Mouse (Mus musculus): ENCODE data around the gene Gdpd3.
A peak's percentile ranks its signal among the peaks of the same experiment; 100 is the strongest.
"Not testable (repeated sequence)": the region's sequence is repeated elsewhere in the genome, so short reads cannot be mapped to it uniquely, and the experiment has no call there.

Gene Gdpd3

DNA sequence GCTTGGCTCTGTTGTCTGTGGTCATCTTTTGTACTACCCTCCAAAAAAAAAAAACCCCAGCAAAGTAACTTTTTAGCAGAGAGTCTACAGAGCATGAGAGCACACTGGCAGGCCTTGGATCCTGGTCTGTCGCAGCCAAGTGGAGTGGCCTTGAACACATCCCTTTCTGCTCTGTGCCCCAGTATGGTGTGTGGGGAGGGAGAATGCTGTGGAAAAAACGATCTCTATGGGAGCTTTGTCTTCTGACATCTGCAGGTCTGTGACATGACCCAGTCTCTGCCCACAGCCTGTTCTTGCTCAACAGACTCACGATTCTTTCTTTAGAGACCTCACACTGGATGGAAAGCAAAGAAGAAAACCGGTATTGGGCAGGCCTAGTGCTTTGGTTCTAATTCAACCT, 5.2 kb upstream of the Gdpd3 start:
- DNase-seq, result no peak

GRCm38 (mm10) chr7:126761529-126762067, 4.5 kb upstream of the Gdpd3 start:
- no peak for DNase-seq

GRCm38 (mm10) chr7:126762471-126763008, 3.6 kb upstream of the Gdpd3 start:
- no peak for DNase-seq

DNA sequence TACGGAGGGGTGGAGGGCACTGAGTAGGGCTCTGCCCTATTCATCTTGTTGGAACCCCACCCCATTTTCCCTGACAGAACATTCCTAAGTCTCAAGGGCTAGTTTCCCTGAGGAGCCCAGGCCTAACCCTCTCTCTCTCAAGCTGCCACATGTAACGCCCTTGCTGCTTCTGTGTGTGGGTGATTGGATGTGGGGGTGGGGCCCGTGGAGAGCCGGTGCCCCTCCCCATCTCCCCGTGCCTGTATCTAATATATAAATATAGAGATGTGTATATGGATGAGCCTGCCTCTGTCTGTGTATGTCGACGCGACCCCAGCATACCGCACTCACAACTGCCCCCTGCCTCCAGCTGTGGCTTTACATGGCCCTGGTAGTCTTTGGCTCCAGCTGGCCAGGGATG, 594 bp upstream of the Gdpd3 start:
- no peak for DNase-seq

GRCm38 (mm10) chr7:126767001-126767400, 867 bp downstream of the Gdpd3 start:
- no peak for DNase-seq

- DNase-seq, result no peak
Measured at GRCm38 (mm10) chr7:126770784-126771183, 4.7 kb downstream of the Gdpd3 start.

- no peak for DNase-seq
Measured at GRCm38 (mm10) chr7:126773351-126773750, 7.2 kb downstream of the Gdpd3 start.

DNA sequence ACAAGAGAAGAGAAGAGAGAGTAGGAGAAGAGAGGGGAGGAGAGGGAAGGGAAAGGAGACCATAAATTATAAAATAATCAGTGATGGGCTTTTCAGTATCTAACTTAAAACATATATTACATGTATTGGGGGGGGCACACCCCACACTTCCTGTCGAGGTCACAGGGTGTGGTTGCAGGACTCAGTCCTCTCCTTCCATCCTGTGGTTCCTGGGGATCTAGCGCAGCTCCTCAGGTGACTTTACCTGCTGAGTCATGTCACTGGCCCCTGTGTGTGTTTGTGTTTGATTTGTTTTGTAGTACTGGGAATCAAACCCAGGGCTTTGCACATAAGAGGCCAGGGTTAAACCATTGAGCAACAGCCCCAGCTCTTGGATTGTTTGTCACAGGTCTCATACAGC, 8.3 kb downstream of the Gdpd3 start:
- DNase-seq, result no peak

DNA sequence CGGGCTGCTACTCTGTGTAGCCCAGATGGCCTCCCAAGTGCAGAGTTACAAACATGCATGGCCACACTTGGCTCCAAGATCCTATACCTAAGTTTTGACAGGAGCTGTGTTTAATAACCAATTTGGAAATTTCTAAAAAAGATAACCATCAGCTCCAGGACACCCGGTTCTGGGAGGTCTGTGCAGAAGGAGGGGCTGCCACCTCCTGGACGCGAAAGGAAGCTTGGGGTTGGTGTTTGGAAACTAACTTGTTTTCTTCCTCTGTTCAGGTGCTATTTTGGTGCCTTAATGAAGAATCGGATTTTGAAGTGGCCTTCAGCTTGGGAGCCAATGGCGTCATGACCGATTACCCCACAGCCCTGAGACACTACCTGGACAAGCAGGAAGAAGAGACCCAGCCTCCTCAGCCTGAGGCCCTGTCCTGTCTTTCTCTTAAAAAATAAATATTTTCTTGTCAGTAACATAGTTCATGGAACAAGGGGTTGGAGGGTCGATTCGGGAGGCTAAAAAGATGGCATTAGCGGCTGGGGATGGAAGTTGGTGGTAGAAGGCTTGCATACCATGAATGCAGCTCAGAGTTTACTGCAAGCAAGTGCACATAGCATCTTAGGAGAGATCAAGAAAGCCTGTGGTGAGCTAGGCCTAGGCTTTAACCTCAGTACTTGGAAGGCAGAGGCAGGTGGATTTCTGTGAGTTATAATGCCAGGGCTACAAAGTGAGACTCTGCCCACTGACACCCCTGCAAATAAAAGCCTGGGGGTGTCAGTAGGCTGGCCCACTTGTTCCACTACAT, 9.2 kb downstream of the Gdpd3 start:
- peak; percentile 39 to 48 for DNase-seq

DNA sequence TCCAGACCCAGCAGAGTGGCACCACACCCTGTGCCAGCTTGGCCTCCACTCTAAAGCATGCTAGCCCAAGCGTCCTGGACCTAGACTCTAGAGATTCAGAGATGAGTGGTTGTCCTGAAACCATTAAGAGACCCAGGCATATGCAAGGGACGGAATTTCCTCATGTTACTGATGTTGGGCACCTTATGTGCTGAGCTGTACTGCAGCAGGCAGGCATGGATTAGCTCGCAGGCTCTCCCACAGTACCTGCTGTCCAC, 9.8 kb downstream of the Gdpd3 start:
- DNase-seq, result no peak

- DNase-seq, result peak; percentile 92 to 93
Measured at GRCm38 (mm10) chr7:126776598-126777057, 10.5 kb downstream of the Gdpd3 start, which contains the start of gene Ypel3. Ypel3 (plus strand) TSS chr7:126776955.

- no peak for DNase-seq
Measured at GRCm38 (mm10) chr7:126777476-126777875, 11.3 kb downstream of the Gdpd3 start.

DNA sequence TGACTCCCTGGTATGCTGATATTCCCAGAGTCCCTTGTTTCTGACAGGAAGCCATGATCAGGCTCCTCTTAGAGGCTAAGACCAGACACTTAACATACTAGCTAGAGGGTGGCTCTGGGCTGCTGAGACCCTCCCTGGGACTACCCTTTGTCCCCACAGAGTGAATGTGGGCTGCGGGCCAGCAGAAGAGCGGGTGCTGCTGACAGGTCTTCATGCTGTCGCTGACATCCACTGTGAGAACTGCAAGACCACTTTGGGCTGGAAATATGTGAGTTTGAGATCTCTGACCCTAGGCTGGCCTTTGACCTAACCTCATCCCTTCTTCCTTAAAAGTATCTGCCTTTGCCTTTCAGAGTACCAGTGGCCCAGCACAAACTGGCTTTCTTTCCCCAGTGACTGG, 12.0 kb downstream of the Gdpd3 start:
- no peak for DNase-seq

- not testable (repeated sequence) for DNase-seq
Measured at GRCm38 (mm10) chr7:126779101-126779500, 13.0 kb downstream of the Gdpd3 start.

GRCm38 (mm10) chr7:126779983-126780970, 14.1 kb downstream of the Gdpd3 start:
- peak; percentile 93 to 94 for DNase-seq

DNA sequence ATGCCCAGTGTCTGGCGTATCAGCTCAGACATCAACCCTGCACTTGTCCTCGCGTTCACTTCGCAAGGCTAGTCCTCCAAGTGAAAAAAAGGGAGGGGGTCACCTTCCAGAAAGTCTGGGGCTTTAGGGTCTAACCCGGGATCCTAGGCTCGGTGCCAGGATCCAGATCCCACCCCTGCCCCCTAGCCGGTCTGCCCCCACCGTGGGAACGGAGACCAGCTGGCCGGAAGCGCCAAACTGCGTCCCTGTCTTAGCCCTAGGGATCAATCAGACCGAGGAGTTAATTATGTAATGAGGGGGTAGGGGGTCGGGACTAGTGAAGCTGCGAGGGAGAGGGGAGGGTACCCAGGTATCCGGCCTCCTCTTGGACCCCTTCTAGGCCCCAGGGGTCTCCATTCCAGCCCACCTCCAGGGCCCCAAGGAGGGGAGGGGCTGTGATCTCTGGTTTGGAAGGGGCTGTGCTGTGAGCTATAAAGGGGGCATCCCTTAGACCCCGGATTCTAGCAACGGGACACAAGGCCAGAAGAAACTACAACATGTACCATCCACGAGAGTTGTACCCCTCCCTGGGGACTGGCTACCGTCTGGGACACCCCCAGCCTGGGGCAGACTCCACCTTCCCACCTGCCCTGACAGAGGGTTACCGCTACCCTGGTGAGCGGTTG, 15.0 kb downstream of the Gdpd3 start, which contains the start of gene Tbx6:
TSS of gene Tbx6 (plus strand) at position 513 of the 665 bp plus-strand sequence.
- no peak for DNase-seq

GRCm38 (mm10) chr7:126781661-126782370, 15.7 kb downstream of the Gdpd3 start:
- DNase-seq, result no peak

- no peak for DNase-seq
Measured at GRCm38 (mm10) chr7:126782693-126783092, 16.6 kb downstream of the Gdpd3 start.

- no peak for DNase-seq
Measured at GRCm38 (mm10) chr7:126784469-126784868, 18.3 kb downstream of the Gdpd3 start.

DNA sequence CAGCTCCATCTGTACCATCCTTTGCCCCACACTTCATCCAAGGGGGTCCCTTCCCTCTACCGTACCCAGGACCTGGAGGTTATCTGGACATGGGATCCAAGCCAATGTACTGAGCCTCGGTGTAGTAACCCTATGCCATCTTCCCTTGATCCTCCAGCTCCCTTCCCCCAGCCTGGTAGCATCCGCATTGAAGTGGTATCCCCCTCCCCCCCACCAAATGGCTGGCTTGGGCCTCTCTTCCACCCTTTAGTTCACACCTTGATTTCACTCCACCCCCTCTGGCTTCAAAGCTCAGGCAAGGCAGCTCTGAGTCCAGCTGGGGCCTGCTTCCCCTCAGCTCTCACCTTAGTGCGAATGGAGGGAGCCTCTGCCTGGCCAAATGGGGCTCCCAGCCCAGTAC, 18.9 kb downstream of the Gdpd3 start:
- no peak for DNase-seq

DNA sequence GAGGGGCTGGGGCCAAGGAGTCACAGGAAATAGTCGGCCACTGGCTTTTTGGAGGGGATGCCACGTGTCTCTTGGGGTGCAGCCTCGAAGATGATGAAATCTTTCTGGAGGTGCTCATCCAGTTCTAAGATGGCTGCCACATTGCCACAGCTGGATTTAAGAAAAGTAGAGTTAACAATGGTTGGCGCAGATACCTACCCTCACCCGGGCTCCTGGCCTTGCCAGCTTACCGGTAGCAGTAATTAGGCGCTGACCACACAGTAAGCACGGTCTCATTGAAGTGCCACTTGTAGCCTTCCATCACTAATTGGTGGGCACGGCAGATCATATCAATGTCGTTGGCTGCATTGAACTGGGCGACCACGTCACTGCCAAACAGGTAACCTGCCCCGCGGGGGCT, 20.0 kb downstream of the Gdpd3 start:
- no peak for DNase-seq

GRCm38 (mm10) chr7:126789141-126789540, 23.0 kb downstream of the Gdpd3 start:
- DNase-seq, result no peak
